Mouse (Mus musculus) left cerebral cortex, postnatal 25 days (tissue): ENCODE measurements around the gene Cdh13. TPM values are rescaled to one million over a fixed set of nuclear protein-coding genes. Genes with fewer than 3 reads are reported as not detected.

Experiments
- DNase-seq, 2 experiments: peaks; one replicate each; pipeline ENCODE4 v3.0.0; 2022; ENCODE audit warnings: low spot score in 2 of 2, mixed read lengths in 1 of 2
- intact Hi-C: fragments of 180-260 bp; cut with DNase I; formaldehyde crosslinking; loops from one replicate; pipeline ENCODE4 v1.15.1; 2025
- total RNA-seq, 2 experiments: library from RNA; stranded (reverse); gene quantifications; 2 replicates each; pipeline ENCODE4 v1.2.3; 2021

Gene Cdh13
- total RNA-seq, 2 experiments from 2014 or later = 82.4 to 86.1 TPM

DNA sequence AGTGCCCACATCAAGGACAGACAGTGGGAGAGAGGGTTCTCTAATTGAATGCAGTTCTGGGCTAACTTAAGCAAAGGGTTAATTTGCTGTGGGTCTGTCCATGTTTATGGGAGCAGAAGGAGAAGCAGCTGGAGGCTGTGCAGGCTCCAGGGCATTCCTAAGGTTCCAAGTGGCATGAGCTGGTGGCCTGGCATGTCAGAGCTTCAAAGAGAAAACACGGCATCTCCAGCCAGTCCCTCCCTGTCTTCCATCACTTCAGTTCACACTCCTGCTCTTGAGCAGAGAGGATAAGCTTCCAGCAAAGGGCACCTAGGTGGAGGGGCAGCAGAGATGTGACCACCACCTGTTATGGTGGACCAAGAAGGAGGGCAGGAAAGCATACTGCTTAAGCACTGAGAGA, 962.1 kb downstream of the Cdh13 start:
- intact Hi-C loops = no loop called here
- no peak for DNase-seq

DNA sequence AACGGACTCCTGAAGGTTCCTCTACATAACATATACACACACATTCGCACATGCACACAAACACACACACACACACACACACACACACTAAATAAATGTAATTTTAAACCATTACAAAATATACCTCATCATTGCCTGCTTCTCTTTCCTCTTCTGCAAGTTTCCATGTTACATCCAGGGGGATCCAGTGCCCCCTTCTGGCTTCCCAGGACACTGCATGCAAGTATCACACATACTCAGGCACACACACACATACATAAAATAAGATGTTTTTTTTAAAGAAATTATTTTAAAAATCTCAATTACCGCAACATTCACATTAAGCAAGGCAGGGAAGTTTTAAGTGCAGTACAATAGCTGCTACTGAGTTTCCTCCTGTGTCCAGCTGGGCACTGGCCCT, 970.8 kb downstream of the Cdh13 start:
- no peak for DNase-seq
- intact Hi-C loops = no loop called here

DNA sequence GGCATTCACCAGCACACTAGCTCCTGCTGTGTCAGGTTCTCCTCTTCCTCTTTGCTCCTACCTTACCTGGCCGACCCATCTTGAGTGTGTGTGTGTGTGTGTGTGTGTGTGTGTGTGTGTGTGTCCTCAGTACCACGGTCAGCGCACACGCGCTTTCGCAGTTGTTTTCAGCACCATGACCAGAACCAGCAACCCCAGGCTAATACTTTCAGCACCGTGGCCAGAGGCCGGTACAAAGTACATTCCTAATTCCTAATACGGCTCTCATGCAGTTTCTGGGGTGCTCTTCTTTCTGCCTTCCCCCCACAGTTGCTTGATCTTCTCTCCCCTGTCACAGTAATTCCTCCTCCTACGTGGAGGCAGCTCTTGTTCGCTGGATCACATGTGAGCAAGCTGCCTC, 975.1 kb downstream of the Cdh13 start:
- intact Hi-C loops = no loop called here
- no peak for DNase-seq

DNA sequence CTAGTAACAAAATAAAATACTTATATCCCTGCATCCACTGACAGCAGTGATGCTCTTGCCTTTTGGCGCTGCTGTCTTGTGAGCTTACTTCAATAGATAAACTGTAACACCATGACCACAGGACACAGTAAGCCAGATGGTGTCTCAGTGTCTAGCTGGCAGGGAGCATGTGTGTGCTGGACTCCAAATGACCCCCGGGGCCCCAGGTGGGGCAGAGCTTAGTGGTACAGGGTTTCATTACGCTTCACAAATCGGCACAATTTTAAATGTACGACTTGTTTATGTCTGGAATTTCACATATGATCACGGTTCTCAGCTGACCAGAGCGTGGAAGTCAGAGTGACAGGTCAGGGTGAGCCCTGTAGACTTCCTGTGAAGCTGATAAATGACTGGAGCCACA, 980.2 kb downstream of the Cdh13 start:
- intact Hi-C loops = no loop called here
- DNase-seq = no peak

DNA sequence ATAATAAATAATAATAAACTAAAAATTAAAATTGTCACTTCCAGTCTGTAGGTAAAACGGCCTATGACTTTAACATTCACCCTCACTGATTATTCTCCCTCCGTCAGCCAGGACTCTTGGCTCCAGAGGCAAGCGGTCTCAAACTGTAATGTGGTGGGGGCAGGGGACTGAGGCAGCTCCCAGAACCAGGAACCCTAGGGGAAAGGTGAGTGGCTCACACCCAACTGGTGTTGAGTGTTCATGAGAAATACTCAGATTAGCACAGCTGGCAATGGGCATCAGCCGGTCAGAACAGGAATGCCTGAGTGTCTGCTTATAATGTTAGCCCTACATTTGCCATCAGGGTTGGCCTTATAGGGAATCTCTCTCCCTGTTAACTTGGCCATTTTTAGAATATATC, 982.8 kb downstream of the Cdh13 start:
- intact Hi-C loops = no loop called here
- no peak for DNase-seq

DNA sequence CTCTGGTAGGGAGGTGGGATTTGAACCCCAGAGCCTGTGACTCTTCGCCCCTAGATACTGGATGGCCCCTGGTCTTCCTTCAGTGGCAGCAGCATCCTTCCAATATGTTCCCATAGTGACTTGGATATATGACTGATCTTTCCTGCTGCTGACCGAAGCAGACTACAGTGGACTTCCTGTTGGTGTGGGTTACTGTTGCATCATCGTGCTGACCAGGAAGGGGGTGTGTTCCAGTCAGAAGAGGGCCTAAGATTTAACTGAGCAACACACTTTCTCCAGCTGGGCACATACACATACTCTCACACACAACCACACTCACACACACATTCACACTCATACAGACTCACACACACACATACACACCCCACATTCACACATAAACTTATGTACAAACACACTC, 986.0 kb downstream of the Cdh13 start:
- no peak for DNase-seq
- intact Hi-C loops = no loop called here

DNA sequence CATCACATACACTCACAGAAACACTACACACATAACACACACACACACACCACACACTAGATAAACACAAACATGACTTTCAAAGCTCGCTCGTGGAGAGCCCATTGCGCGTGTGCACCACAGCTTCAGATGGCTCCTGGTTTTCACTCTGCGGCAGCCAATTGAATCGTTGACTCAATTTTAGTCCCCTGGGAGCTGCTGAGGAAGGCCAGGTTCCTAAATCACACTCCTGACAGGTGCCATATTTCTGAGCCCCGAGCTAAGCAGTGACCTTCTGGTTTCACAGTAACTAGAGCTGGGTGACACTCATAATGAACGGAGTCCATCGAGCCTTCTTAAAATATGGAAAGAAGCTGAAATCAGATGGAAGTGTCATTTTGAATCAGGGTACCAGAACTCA, 986.8 kb downstream of the Cdh13 start:
- intact Hi-C loops = no loop called here
- no peak for DNase-seq

DNA sequence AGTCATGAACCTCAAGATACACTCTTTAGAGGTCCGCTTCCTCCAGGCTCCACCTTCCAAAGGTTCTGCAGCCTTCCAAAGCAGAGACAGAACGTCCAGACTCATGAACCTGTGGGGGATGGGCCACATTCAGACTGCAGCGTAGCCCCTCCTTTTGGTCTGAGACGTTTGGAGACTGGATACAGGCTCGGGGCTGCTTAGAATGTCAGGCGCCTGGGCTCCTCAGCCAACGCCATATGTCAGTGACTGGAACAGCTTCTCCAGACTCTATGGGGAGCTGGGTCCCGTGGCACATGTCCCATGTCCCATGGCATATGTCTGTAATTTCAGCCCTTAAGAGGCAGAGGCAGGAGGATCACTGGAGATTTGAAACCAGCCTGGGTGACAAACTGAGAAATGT, 989.4 kb downstream of the Cdh13 start:
- DNase-seq = no peak
- intact Hi-C loops = no loop called here

DNA sequence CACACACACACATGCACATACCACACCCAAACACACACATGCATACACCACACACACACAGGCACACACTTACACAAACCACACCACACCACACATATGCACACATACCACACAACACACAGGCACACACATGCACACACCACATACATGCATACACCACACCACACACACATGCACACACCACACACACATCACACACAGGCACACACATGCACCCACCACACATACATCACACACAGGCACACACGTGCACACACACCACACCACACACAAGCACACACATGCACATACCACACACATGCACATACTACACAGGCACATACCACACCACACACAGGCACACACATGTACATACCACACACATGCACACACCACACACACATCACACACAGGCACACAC, 991.9 kb downstream of the Cdh13 start:
- intact Hi-C loops = no loop called here
- no peak for DNase-seq

DNA sequence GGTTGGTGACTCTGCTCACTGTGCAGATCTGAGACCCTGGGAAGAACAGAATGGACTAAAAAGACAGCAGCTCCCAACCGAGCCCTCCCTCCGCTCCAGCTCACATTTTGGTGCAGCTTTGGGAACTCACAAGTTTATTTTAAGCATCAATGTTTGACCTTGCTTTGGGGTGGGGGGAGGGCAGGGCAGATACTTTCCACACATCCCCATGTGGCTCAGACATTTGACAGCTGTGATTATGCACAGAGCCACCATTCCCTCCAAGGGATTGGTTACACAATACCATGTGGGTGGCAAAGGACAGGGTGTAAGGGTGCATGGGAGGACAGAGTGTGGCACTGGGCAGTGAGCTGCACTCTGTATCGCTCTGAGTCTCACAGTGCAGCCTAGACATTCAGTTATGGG, 993.5 kb downstream of the Cdh13 start:
- intact Hi-C loops = no loop called here
- DNase-seq = no peak

DNA sequence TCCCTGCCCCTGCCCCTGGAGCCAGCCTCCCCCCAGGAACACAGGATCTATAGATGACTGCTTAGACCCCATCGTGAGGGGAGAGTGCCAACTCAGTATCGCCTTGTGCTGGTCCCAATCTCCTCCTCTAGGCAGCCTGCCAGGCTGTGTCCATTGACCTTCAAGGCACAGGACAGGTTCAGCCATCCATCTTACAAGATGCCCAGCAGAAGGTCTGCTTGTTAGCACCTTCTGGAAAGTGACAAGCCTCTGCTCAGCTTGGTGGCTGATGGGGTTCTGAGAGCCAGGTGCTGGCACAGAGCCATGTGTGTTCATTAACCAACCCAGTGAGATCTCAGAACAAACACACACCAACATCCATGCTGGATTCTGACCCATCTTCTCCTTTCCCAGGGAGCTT, 998.2 kb downstream of the Cdh13 start:
- no peak for DNase-seq
- intact Hi-C loops = no loop called here

DNA sequence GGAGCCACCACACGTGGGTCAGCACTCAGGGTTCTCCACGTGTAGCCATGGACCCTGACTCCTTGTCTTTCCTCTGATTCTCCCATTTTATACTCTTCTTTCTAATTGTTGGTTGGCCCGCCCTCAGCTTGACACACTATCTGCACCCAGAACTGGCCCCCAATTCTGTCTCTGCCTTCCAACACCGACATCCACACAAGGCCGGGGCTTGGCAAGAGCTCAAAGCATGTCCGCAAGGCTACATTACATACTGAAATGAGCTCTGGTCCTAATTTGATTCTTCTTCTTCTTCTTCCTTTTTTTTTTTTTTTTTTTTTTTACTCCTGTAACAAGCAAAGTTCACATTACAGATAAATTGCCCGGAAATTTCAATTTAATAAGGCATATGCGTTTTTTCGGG, 1001.0 kb downstream of the Cdh13 start:
- intact Hi-C loops = no loop called here
- DNase-seq = no peak

DNA sequence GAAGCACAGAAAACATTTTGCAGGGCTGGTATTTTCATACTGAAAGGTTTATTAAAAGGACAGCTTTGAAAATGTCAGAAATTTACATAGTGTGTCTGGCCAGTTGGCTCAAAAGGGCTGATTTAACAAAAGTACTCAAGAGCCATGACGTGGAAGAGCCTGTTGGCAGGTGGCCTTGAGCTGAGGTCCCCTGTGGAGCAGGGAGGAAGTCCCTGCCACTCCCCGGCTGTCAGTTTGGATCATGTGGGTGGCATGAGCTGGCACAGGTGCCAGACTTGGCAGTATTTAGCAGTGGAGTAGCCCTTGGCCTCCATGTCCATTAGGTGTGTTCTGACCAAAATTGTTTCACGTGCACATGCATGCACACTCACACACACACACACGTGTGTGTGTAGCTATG, 1001.4 kb downstream of the Cdh13 start:
- intact Hi-C loops = no loop called here
- no peak for DNase-seq

DNA sequence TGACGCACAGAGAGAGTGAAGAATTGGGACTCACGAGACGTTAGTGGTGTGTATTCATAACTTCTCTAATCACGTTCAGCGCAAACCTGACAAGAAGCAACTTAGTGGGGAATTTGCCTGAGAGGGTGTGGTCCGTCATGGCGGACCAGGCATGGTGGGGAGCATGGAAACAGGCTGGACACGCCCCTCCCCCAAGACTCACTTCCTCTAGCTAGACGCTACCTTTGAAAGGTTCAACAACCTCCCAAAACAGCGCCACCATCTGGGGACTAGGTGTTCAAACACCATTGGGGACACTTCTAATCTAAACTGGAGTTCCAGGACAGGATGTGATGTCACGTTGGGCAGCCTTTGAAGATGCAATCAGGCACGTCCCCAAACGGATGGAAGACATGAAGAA, 1011.9 kb downstream of the Cdh13 start:
- no peak for DNase-seq
- intact Hi-C loops = loop anchor here (10.0 kb wide), 1 partner anchor 211 kb away; no protein-coding TSS in a partner anchor

DNA sequence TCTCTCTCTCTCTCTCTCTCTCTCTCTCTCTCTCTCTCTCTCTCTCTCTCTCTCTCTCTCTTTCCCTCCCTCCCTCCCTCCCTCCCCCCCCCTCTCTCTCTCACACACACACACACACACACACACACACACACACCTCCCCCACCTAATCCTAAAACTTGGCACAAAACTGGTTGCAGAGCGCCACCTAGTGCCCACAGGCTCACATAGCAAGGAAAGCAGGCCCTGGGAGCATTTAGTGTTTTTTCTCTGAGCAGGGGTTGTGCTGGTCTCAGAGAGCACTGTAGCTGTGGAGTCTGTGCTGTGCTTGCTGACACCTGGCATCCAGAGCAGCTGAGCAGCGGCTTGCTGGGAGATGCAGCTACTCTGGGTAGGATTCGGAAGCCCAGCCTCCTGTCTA, 1014.2 kb downstream of the Cdh13 start:
- intact Hi-C loops = loop anchor here (2.0 to 10.0 kb wide), 2 partner anchors 73 to 213 kb away; no protein-coding TSS in a partner anchor
- peak; percentile 35 to 37 for DNase-seq

DNA sequence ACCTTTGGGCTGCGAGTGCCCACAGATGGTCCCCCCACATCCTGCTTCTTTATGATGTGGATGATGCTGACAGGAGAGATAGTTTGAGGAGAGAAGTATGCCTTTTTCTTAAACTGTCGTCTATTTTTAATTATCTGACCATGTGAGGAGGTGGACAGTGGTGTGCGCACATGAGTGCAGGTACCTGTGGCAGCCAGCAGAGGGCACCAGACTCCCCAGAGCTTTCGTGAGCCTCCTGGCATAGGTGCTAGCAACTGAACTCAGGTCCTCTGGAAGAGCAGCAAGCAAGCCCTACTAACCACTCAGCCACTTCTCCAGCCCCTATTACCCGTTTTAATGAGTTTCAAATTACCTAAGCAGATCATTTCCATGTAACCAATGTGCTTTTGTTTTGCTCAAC, 1016.8 kb downstream of the Cdh13 start:
- intact Hi-C loops = no loop called here
- DNase-seq = no peak

DNA sequence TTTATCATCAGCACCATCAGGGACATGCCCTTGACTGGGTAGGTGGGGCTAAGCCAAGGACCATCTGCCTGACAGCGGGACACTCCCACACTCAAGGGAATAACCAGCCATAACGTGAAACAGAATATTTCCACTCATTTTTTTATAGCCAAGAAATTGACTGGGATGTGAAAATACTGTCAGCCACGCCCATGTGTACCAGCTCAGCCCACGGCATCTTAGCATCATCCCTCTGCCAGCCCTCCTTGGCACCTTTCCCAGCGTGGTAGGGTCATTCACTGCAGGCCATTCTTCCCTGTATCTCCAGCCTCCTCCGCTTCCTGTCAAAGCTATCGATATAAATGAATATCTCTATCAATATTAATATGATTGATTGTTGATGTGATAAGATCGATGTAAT, 1020.7 kb downstream of the Cdh13 start:
- intact Hi-C loops = no loop called here
- DNase-seq = peak; percentile 42 to 46

DNA sequence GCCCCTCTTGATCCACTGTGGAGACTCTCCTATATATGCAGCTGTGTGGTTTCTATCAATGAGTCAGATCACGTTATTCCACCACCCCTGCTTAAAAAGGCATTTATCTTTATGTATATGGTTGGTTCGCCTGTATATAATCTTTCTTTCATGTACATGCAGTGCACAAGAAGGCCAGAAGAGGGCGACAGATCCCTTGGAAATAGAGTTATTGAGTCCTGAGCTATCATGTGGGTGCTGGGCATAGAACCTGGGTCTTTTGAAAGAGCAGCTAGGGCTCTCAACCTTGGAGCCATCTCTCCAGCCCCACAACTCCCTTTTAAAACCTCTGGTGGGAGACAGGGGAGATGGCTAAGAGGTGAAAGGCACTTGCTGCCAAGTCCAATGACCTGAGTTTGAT, 1027.9 kb downstream of the Cdh13 start:
- no peak for DNase-seq
- intact Hi-C loops = loop anchor here (5.0 kb wide), 1 partner anchor 71 kb away; no protein-coding TSS in a partner anchor

DNA sequence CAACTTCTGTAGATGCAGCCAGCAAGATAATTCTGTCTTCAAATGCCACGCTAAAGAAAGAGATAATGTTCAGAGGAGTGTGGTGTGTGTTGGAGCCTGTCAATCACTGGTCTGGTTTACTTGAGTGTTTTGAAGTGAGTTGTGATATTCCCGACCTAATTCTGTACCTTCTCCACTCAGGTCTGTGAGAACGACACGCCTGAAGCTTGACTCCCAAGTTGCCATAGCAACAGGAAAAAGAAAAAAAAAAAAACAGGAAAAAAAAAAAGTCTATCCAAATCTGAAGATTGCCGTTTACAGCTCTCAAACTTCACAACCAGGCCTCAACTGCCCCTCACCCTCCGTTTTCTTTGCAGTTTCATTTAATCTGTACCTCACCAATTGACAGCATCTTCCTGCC, 1039.7 kb downstream of the Cdh13 start:
- intact Hi-C loops = no loop called here
- DNase-seq = peak; percentile 14 to 17

DNA sequence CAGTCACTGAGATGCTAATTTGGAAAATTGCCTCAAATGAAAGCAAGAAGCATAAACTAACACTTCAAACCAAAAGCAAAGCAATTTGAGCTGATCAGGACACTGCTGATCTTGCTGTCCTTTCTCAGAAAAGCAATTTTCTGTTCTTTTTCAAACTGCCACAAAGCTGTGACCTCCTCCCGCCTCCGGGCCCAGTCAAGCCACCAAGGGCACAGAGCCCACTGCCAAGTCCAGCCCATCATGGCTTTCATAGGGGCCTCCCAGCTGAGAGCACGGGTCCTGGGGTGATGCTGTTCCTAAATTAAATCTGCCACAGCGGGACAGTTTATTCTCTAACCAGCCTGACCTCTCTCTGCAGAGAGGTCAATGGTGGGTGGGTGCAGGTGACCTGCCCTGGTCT, 1056.0 kb downstream of the Cdh13 start:
- intact Hi-C loops = no loop called here
- DNase-seq = peak in 1 of 2 experiments; percentile 11

DNA sequence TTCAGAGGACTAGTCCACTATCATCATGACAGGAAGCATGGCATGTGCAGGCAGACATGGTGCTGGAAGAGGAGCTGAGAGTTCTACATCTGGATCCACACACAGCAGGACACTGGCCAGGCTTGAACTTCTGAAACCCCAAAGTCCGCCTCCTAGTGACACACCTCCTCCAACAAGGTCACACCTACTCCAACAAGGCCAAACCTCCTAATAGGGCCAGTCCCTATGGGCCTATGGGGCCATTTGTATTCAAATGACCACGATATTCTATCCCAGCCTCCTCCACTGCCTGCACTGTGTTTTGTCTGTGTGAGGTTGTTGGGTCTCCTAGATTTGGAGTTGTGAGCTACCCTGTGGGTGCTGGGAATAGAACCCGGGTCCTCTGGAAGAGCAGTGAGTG, 1060.1 kb downstream of the Cdh13 start:
- DNase-seq = no peak
- intact Hi-C loops = no loop called here

DNA sequence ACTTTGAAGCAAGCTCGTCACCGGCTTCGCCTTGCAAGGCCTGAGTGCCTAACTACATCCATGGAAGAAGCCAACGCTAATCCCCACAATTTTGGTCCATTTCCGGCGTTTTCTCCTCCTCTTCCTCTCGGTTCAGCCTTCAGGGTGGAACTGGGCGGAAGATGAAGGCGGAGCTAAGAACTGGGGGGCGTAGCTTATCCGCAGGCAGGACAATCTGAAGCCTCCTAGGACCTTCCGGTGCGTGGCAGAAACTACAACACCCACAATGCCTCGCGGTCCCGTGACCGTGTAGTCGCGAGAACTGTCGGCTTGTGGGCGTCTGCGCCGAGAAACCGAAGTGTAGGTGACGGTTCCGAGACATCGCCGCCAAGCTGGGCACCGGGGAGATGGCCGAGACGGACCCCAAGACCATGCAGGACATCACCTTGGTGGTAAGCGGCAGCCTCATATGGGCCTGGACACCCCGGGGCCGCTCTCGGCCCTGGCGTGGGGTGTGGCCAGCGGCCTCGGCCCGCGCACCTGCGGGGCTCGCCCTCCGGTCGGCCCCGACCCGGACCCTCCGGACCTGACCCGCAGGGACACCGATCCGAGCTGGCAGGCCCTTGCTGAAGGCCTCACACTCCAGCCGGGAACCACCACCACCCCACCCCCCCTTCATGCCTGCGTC, 1060.8 kb downstream of the Cdh13 start, which contains the start of gene Hsbp1:
TSS of gene Hsbp1 (plus strand) at position 299 of the 667 bp plus-strand sequence.
- intact Hi-C loops = no loop called here
- DNase-seq = peak; percentile 97 to 98
